Mouse (Mus musculus) heart, postnatal 36 days (tissue): ENCODE results near the gene Peli2. TPM values are rescaled to one million over a fixed set of nuclear protein-coding genes. Genes with fewer than 3 reads are reported as not detected.

Source experiments
- DNase-seq, 2 experiments: peaks; one replicate each; pipeline ENCODE4 v3.0.0; 2021 to 2022
- intact Hi-C: fragments of 180-260 bp; cut with DNase I; formaldehyde crosslinking; loops from one replicate; pipeline ENCODE4 v1.15.1; 2025
- total RNA-seq, 2 experiments: library from RNA; stranded (reverse); gene quantifications; 2 replicates each; pipeline ENCODE4 v1.2.3; 2021

The Peli2 gene
- total RNA-seq, 2 experiments from 2014 or later = 17.1 to 22.9 TPM

- DNase-seq = no peak
- intact Hi-C loops = no loop called here
Observed at GRCm38 (mm10) chr14:48323771-48324459, 203.3 kb downstream of the Peli2 start.

- intact Hi-C loops = no loop called here
- DNase-seq = no peak
Observed at GRCm38 (mm10) chr14:48324460-48324850, 203.8 kb downstream of the Peli2 start.

GRCm38 (mm10) chr14:48327746-48328145, 207.1 kb downstream of the Peli2 start:
- intact Hi-C loops = no loop called here
- no peak for DNase-seq

GRCm38 (mm10) chr14:48329716-48330365, 209.2 kb downstream of the Peli2 start:
- intact Hi-C loops = loop anchor here (5.0 kb wide), 1 partner anchor 33 kb away; no protein-coding TSS in a partner anchor
- DNase-seq = no peak
